8 mouse cellular contexts compared by ENCODE assay signal in genomic region chr1:138328320-138328719, GRCm38 (mm10). TPM values are rescaled to one million over a fixed set of nuclear protein-coding genes. Genes with fewer than 3 reads are reported as not detected.
DNase-seq lines count a peak whose midpoint lies in the region; ATAC-seq lines count a peak whose summit lies in the region.

No protein-coding gene starts in this region.

- no peak overlapping the region for H3K27ac ChIP-seq in forebrain, embryonic 15.5 days (replicated peaks)

- no peak overlapping the region for H3K9ac ChIP-seq in forebrain, embryonic 15.5 days (replicated peaks)

- intact Hi-C loops in gastrocnemius, postnatal 14 days (cut with DNase I; ENCODE audit: low total_unique reads): loop anchor here (10.0 kb wide), 1 partner anchor 306 kb away; no protein-coding TSS in a partner anchor

- peak overlapping the region; percentile 28 for H3K4me2 ChIP-seq in forebrain, embryonic 15.5 days (replicated peaks)

- no peaks in the 10 kb centered on the region for H3K9me3 ChIP-seq in forebrain, embryonic 15.5 days

- 8% methylated on average over 12 of the region's 12 CpGs for WGBS in forebrain, embryonic 15.5 days

- peak; percentile 10 for DNase-seq in gastrocnemius, postnatal 10 days
- no peak for DNase-seq in gastrocnemius, postnatal 14 days
- peak; percentile 78 for DNase-seq in 3T3-L1 (ENCODE audit: low read depth, low spot score)
- peak; percentile 55 for DNase-seq in Muller cell, postnatal 12 days (ENCODE audit: inconsistent ontology term)
- peak; percentile 24 for DNase-seq in kidney, postnatal 10 days
- peak; percentile 41 to 62 for DNase-seq in natural killer cell, adult 2 months (ENCODE audit: low spot score in 2 of 2)

- H3K4me1 ChIP-seq in forebrain, embryonic 15.5 days: peaks cover 15% of the 10 kb centered on the region

- H3K4me3 ChIP-seq in forebrain, embryonic 15.5 days: no peak overlapping the region; the same call in 1 of the 2 replicates

- no peaks in the 10 kb centered on the region for H3K36me3 ChIP-seq in forebrain, embryonic 15.5 days

- H3K27me3 ChIP-seq in forebrain, embryonic 15.5 days: no peaks in the 10 kb centered on the region

- peak; percentile 65 for ATAC-seq in forebrain, embryonic 15.5 days (replicated peaks)
- no peak for ATAC-seq in erythroid progenitor cell, adult 5-6 weeks (replicated peaks; ENCODE audit: low FRiP score, poor library complexity, severe bottlenecking)

RNA-seq across cellular contexts. Expression of gene Atp6v1g3, which starts 54.8 kb away (rescaled TPM):
- not detected for total RNA-seq in gastrocnemius, postnatal 10 days (2021)
- not detected for total RNA-seq in gastrocnemius, postnatal 14 days (2021)
- polyA plus RNA-seq in forebrain, embryonic 15.5 days (2015; fragmentation: Nextera tagmentation; extraction: Ambion mirVana): not detected in 2 replicates
- not detected in 2 replicates for total RNA-seq in erythroid progenitor cell, adult 5-6 weeks (2015; ENCODE audit: low replicate concordance)
- not detected in 2 replicates for total RNA-seq in erythroid progenitor cell, adult 5-6 weeks (2017; ENCODE audit: low replicate concordance)
